Mouse (Mus musculus): ENCODE data around the gene Nr1i3. TPM values are rescaled to one million over a fixed set of nuclear protein-coding genes. Genes with fewer than 3 reads are reported as not detected.

The Nr1i3 gene
- polyA plus RNA-seq, 1 experiment: 0.08 TPM

- 0 out of 2 replicates have a peak, but pooled peaks cover 2% of the 10 kb centered on the region for H3K27me3 ChIP-seq (ENCODE audit: control insufficient read depth, insufficient read depth, low read length)
- 19% methylated on average over 13 of the region's 13 CpGs for WGBS
- no peak for DNase-seq
- H3K27ac ChIP-seq (ENCODE audit: control insufficient read depth, insufficient read depth, low read length): no peak overlapping the region
- no peak overlapping the region for H3K4me3 ChIP-seq (ENCODE audit: control insufficient read depth, insufficient read depth, low read length)
- no peaks in the 10 kb centered on the region for H3K36me3 ChIP-seq (ENCODE audit: control insufficient read depth, insufficient read depth, low read length)
- H3K4me1 ChIP-seq (replicated peaks; ENCODE audit: control insufficient read depth, insufficient read depth, low read length): no peaks in the 10 kb centered on the region; the same call in 1 of the 2 replicates
- no peak for TF ChIP-seq CTCF (IDR thresholded peaks at IDR 0.05; ENCODE audit: borderline replicate concordance, control insufficient read depth, extremely low read depth, insufficient read depth, low read length, poor library complexity)
- no peak for TF ChIP-seq POLR2A (IDR thresholded peaks at IDR 0.05; ENCODE audit: control insufficient read depth, extremely low read depth, insufficient read depth, low read length, poor library complexity)
Measured at GRCm38 (mm10) chr1:171187851-171188700, 25.7 kb upstream of the Nr1i3 start.

- Histone ChIP-seq H3K27me3 (ENCODE audit: control insufficient read depth, insufficient read depth, low read length) (peaks cover 2% of the 10 kb centered on the region; the same call in 1 of the 2 replicates), H3K4me3 (ENCODE audit: control insufficient read depth, insufficient read depth, low read length) (no peak overlapping the region), H3K36me3 (ENCODE audit: control insufficient read depth, insufficient read depth, low read length) (no peaks in the 10 kb centered on the region), H3K4me1 (replicated peaks; ENCODE audit: control insufficient read depth, insufficient read depth, low read length) (no peaks in the 10 kb centered on the region), H3K27ac (ENCODE audit: control insufficient read depth, insufficient read depth, low read length) (no peak overlapping the region)
- DNase-seq: no peak
- no peak for TF ChIP-seq CTCF (IDR thresholded peaks at IDR 0.05; ENCODE audit: borderline replicate concordance, control insufficient read depth, extremely low read depth, insufficient read depth, low read length, poor library complexity)
- no peak for TF ChIP-seq POLR2A (IDR thresholded peaks at IDR 0.05; ENCODE audit: control insufficient read depth, extremely low read depth, insufficient read depth, low read length, poor library complexity)
- 85% methylated on average over 8 of the region's 8 CpGs for WGBS
Measured at GRCm38 (mm10) chr1:171189046-171189445, 24.7 kb upstream of the Nr1i3 start.

GRCm38 (mm10) chr1:171189476-171190114 is 24.2 kb upstream of the Nr1i3 start:
- no peak for DNase-seq
- Histone ChIP-seq H3K4me1 (replicated peaks; ENCODE audit: control insufficient read depth, insufficient read depth, low read length) (no peaks in the 10 kb centered on the region), H3K27me3 (ENCODE audit: control insufficient read depth, insufficient read depth, low read length) (peaks cover 2% of the 10 kb centered on the region; the same call in 1 of the 2 replicates), H3K27ac (ENCODE audit: control insufficient read depth, insufficient read depth, low read length) (no peak overlapping the region), H3K4me3 (ENCODE audit: control insufficient read depth, insufficient read depth, low read length) (no peak overlapping the region), H3K36me3 (ENCODE audit: control insufficient read depth, insufficient read depth, low read length) (no peaks in the 10 kb centered on the region)
- TF ChIP-seq CTCF (IDR thresholded peaks at IDR 0.05; ENCODE audit: borderline replicate concordance, control insufficient read depth, extremely low read depth, insufficient read depth, low read length, poor library complexity) (no peak), POLR2A (IDR thresholded peaks at IDR 0.05; ENCODE audit: control insufficient read depth, extremely low read depth, insufficient read depth, low read length, poor library complexity) (no peak)
- WGBS: 90% methylated on average over 14 of the region's 14 CpGs

GRCm38 (mm10) chr1:171190832-171191231 is 22.9 kb upstream of the Nr1i3 start:
- no peak overlapping the region for H3K27ac ChIP-seq (ENCODE audit: control insufficient read depth, insufficient read depth, low read length)
- 97% methylated on average over 9 of the region's 9 CpGs for WGBS
- peaks cover 8% of the 10 kb centered on the region; the same call in 1 of the 2 replicates for H3K27me3 ChIP-seq (ENCODE audit: control insufficient read depth, insufficient read depth, low read length)
- no peak for DNase-seq
- TF ChIP-seq POLR2A (IDR thresholded peaks at IDR 0.05; ENCODE audit: control insufficient read depth, extremely low read depth, insufficient read depth, low read length, poor library complexity) (no peak), CTCF (IDR thresholded peaks at IDR 0.05; ENCODE audit: borderline replicate concordance, control insufficient read depth, extremely low read depth, insufficient read depth, low read length, poor library complexity) (no peak)
- H3K4me3 ChIP-seq (ENCODE audit: control insufficient read depth, insufficient read depth, low read length): no peak overlapping the region
- H3K36me3 ChIP-seq (ENCODE audit: control insufficient read depth, insufficient read depth, low read length): no peaks in the 10 kb centered on the region
- H3K4me1 ChIP-seq (replicated peaks; ENCODE audit: control insufficient read depth, insufficient read depth, low read length): no peaks in the 10 kb centered on the region

GRCm38 (mm10) chr1:171192283-171192682 is 21.5 kb upstream of the Nr1i3 start:
- Histone ChIP-seq H3K27me3 (ENCODE audit: control insufficient read depth, insufficient read depth, low read length) (peaks cover 13% of the 10 kb centered on the region), H3K36me3 (ENCODE audit: control insufficient read depth, insufficient read depth, low read length) (no peaks in the 10 kb centered on the region), H3K27ac (ENCODE audit: control insufficient read depth, insufficient read depth, low read length) (no peak overlapping the region), H3K4me1 (replicated peaks; ENCODE audit: control insufficient read depth, insufficient read depth, low read length) (no peaks in the 10 kb centered on the region), H3K4me3 (ENCODE audit: control insufficient read depth, insufficient read depth, low read length) (no peak overlapping the region)
- no peak for DNase-seq
- WGBS: 91% methylated on average over 10 of the region's 10 CpGs
- TF ChIP-seq CTCF (IDR thresholded peaks at IDR 0.05; ENCODE audit: borderline replicate concordance, control insufficient read depth, extremely low read depth, insufficient read depth, low read length, poor library complexity) (no peak), POLR2A (IDR thresholded peaks at IDR 0.05; ENCODE audit: control insufficient read depth, extremely low read depth, insufficient read depth, low read length, poor library complexity) (no peak)

- Histone ChIP-seq H3K4me1 (replicated peaks; ENCODE audit: control insufficient read depth, insufficient read depth, low read length) (no peaks in the 10 kb centered on the region), H3K36me3 (ENCODE audit: control insufficient read depth, insufficient read depth, low read length) (no peaks in the 10 kb centered on the region), H3K27ac (ENCODE audit: control insufficient read depth, insufficient read depth, low read length) (no peak overlapping the region), H3K4me3 (ENCODE audit: control insufficient read depth, insufficient read depth, low read length) (no peak overlapping the region), H3K27me3 (ENCODE audit: control insufficient read depth, insufficient read depth, low read length) (peaks cover 13% of the 10 kb centered on the region)
- DNase-seq: no peak
- WGBS: 83% methylated on average over 18 of the region's 18 CpGs
- no peak for TF ChIP-seq CTCF (IDR thresholded peaks at IDR 0.05; ENCODE audit: borderline replicate concordance, control insufficient read depth, extremely low read depth, insufficient read depth, low read length, poor library complexity)
- no peak for TF ChIP-seq POLR2A (IDR thresholded peaks at IDR 0.05; ENCODE audit: control insufficient read depth, extremely low read depth, insufficient read depth, low read length, poor library complexity)
Measured at GRCm38 (mm10) chr1:171193093-171193840, 20.5 kb upstream of the Nr1i3 start.
